Mouse (Mus musculus): Measurements from ENCODE around the gene Aif1. TPM values are rescaled to one million over a fixed set of nuclear protein-coding genes. Genes with fewer than 3 reads are reported as not detected.

Aif1 gene
- total and polyA plus RNA-seq, 3 experiments: 0.42 to 0.45 TPM; not detected in 1

DNA sequence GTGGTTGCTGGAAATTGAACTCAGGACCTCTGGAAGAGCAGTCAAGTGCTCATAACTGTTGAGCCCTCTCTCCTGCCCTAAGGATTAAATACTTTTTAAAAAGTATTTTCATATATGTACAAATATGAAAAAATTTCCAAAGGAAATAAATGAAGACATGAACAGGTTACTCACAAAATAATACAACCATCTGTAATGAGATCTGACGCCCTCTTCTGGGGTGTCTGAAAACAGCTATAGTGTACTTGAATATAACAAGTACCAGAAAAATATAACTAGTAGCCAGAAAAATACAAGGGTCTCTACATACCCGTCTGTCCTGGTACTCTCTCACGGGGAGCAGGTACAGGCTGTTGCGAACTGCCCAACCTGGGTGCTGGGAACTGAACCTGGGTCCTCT lies 48.8 kb upstream of the Aif1 start:
- H3K4me1 ChIP-seq (ENCODE audit: control insufficient read depth in 1 of 2, insufficient read depth in 2 of 2, low read length in 2 of 2): peaks cover 2 to 9% of the 10 kb centered on the region in 2 experiments
- H3K27ac ChIP-seq (ENCODE audit: control insufficient read depth, low read depth, low read length): no peak overlapping the region
- H3K27me3 ChIP-seq (ENCODE audit: control insufficient read depth in 1 of 2, insufficient read depth in 2 of 2, low read length in 2 of 2): no peaks in the 10 kb centered on the region
- H3K4me3 ChIP-seq (ENCODE audit: control insufficient read depth in 1 of 2, insufficient read depth in 1 of 2, low read depth in 2 of 2, low read length in 2 of 2): no peak overlapping the region
- H3K9ac ChIP-seq (ENCODE audit: control insufficient read depth, low read depth, low read length, poor library complexity, severe bottlenecking): no peak overlapping the region
- no peaks in the 10 kb centered on the region for H3K9me3 ChIP-seq (replicated peaks; ENCODE audit: insufficient read depth, low read length)
- DNase-seq (ENCODE audit: low read depth, low spot score): no peak
- TF ChIP-seq SMC3 (IDR thresholded peaks at IDR 0.05; ENCODE audit: low read depth, low read length) (peak; percentile 62), RAD21 (IDR thresholded peaks at IDR 0.05; ENCODE audit: low read depth, low read length) (peak; percentile 42), ZC3H11A (IDR thresholded peaks at IDR 0.05; ENCODE audit: low read depth, low read length) (peak; percentile 37), MAFK (IDR thresholded peaks at IDR 0.05; ENCODE audit: borderline replicate concordance, low read depth, low read length) (no peak), CTCF (IDR thresholded peaks at IDR 0.05 in 2 of 3, conservative IDR thresholded peaks at IDR 0.05 in 1 of 3; ENCODE audit: control insufficient read depth in 1 of 3, insufficient read depth in 1 of 3, low read depth in 2 of 3, low read length in 3 of 3, poor library complexity in 1 of 3, severe bottlenecking in 1 of 3) (peak in 1 of 3 experiments; percentile 46; a peak in 3 of 6 replicates)
- H3K36me3 ChIP-seq (ENCODE audit: control insufficient read depth in 1 of 2, insufficient read depth in 2 of 2, low read length in 2 of 2): peaks cover 7 to 9% of the 10 kb centered on the region in 2 experiments
- H3K79me2 ChIP-seq (ENCODE audit: control insufficient read depth, insufficient read depth, low read length, poor library complexity): peaks cover 1% of the 10 kb centered on the region; the same call in 1 of the 2 replicates

GRCm38 (mm10) chr17:35222299-35222698 lies 46.4 kb upstream of the Aif1 start:
- Histone ChIP-seq H3K27me3 (ENCODE audit: control insufficient read depth in 1 of 2, insufficient read depth in 2 of 2, low read length in 2 of 2) (no peaks in the 10 kb centered on the region), H3K9ac (ENCODE audit: control insufficient read depth, low read depth, low read length, poor library complexity, severe bottlenecking) (no peak overlapping the region), H3K4me1 (ENCODE audit: control insufficient read depth in 1 of 2, insufficient read depth in 2 of 2, low read length in 2 of 2) (peaks cover 6 to 30% of the 10 kb centered on the region in 2 experiments), H3K4me3 (ENCODE audit: control insufficient read depth in 1 of 2, insufficient read depth in 1 of 2, low read depth in 2 of 2, low read length in 2 of 2) (no peak overlapping the region), H3K79me2 (ENCODE audit: control insufficient read depth, insufficient read depth, low read length, poor library complexity) (no peaks in the 10 kb centered on the region; the same call in 1 of the 2 replicates), H3K9me3 (replicated peaks; ENCODE audit: insufficient read depth, low read length) (no peaks in the 10 kb centered on the region), H3K27ac (ENCODE audit: control insufficient read depth, low read depth, low read length) (no peak overlapping the region), H3K36me3 (ENCODE audit: control insufficient read depth in 1 of 2, insufficient read depth in 2 of 2, low read length in 2 of 2) (peaks cover 2 to 27% of the 10 kb centered on the region in 2 experiments)
- no peak for DNase-seq (ENCODE audit: low read depth, low spot score)
- no peak for TF ChIP-seq USF2 (IDR thresholded peaks at IDR 0.05; ENCODE audit: borderline replicate concordance in 1 of 2, insufficient read depth in 1 of 2, low read depth in 1 of 2, low read length in 2 of 2)
- no peak for TF ChIP-seq BHLHE40 (IDR thresholded peaks at IDR 0.05; ENCODE audit: borderline replicate concordance, low read depth, low read length)
- no peak for TF ChIP-seq ZKSCAN1 (IDR thresholded peaks at IDR 0.05; ENCODE audit: low read depth, low read length)
- TF ChIP-seq ELF1 (IDR thresholded peaks at IDR 0.05; ENCODE audit: low read depth, low read length): no peak
- TF ChIP-seq EP300 (IDR thresholded peaks at IDR 0.05; ENCODE audit: low read depth in 1 of 2, low read length in 2 of 2): no peak
- no peak for TF ChIP-seq NRF1 (IDR thresholded peaks at IDR 0.05; ENCODE audit: insufficient read depth, low read depth, low read length, poor library complexity, severe bottlenecking)
- no peak for TF ChIP-seq TBP (IDR thresholded peaks at IDR 0.05; ENCODE audit: low read depth, low read length)
